Mouse (Mus musculus) frontal cortex, adult 2 months (tissue): ENCODE results near the gene Spdl1. TPM values are rescaled to one million over a fixed set of nuclear protein-coding genes. Genes with fewer than 3 reads are reported as not detected.

ENCODE experiments used
- DNase-seq, 2 experiments: peaks; one replicate each; pipeline ENCODE4 v3.0.0; 2022; ENCODE audit warnings: low spot score in 1 of 2; ENCODE audit errors: extremely low spot score in 1 of 2
- polyA plus RNA-seq: library from polyadenylated mRNA; depleted of rRNA; stranded (reverse); fragments of >200 nt; gene quantifications from 2 replicates; pipeline ENCODE4 v1.2.3, GENCODE M21; 2012; rRNA removed

Spdl1 gene
- polyA plus RNA-seq, 1 experiment, result 0.28 TPM

- no peak for DNase-seq
Observed at GRCm38 (mm10) chr11:34762570-34763127, 70.8 kb downstream of the Spdl1 start.

GRCm38 (mm10) chr11:34762125-34762524, 71.3 kb downstream of the Spdl1 start:
- DNase-seq, result no peak

- no peak for DNase-seq
Observed at GRCm38 (mm10) chr11:34759582-34759981, 73.9 kb downstream of the Spdl1 start.

Other genes with a start within 250 kb of the Spdl1 start
- 1.5 and 2.1 TPM in 2 replicates for gene Dock2, start 49.7 kb downstream of the Spdl1 start, polyA plus RNA-seq